Mouse (Mus musculus) hindbrain, embryonic 15.5 days (tissue): ENCODE measurements around the gene Heatr5a. TPM values are rescaled to one million over a fixed set of nuclear protein-coding genes. Genes with fewer than 3 reads are reported as not detected.

Source experiments
- ATAC-seq: fragments of 200-750 bp; cut with Nextera tagmentation; 2 replicates; pipeline ENCODE4 v1.8.0; 2017; ENCODE audit warnings: low read depth, moderate number of reproducible peaks, moderate TSS enrichment; ENCODE audit not compliant: low FRiP score
- H3K27ac ChIP-seq: fragments of 300-500 bp; sonication (generic); replicated peaks from 2 replicates; pipeline ENCODE4 v1.5.1; 2015; ENCODE audit warnings: mild to moderate bottlenecking, inconsistent platforms
- H3K27me3 ChIP-seq: fragments of 300-500 bp; sonication (generic); 2 replicates; pipeline ENCODE4 v1.6.1; 2015; ENCODE audit warnings: control low read depth, inconsistent platforms
- H3K36me3 ChIP-seq: fragments of 300-500 bp; sonication (generic); 2 replicates; pipeline ENCODE4 v1.6.1; 2015; ENCODE audit warnings: control low read depth, inconsistent platforms
- H3K4me1 ChIP-seq: fragments of 300-500 bp; sonication (generic); replicated peaks from 2 replicates; pipeline ENCODE4 v1.6.1; 2015; ENCODE audit warnings: control low read depth, inconsistent platforms
- H3K4me2 ChIP-seq: fragments of 300-500 bp; sonication (generic); 2 replicates; pipeline ENCODE4 v1.6.1; 2015; ENCODE audit warnings: moderate library complexity, mild to moderate bottlenecking, inconsistent platforms
- H3K4me3 ChIP-seq: fragments of 300-500 bp; sonication (generic); 2 replicates; pipeline ENCODE4 v1.5.1; 2015; ENCODE audit warnings: mild to moderate bottlenecking, inconsistent platforms
- H3K9ac ChIP-seq: fragments of 300-500 bp; sonication (generic); 2 replicates; pipeline ENCODE4 v1.6.1; 2015; ENCODE audit warnings: inconsistent platforms
- H3K9me3 ChIP-seq: fragments of 300-500 bp; sonication (generic); 2 replicates; pipeline ENCODE4 v1.6.1; 2016; ENCODE audit warnings: control low read depth, inconsistent platforms
- WGBS: fragments of 180-500 bp; shearing (Covaris S2); methylation state at CpG from one replicate; pipeline ENCODE4 v1.1.7; 2015; 5-methylcytosine and 5-hydroxymethylcytosine counted together
- polyA plus RNA-seq: library from polyadenylated mRNA; unstranded; fragments of >200 nt; fragmentation: Nextera tagmentation; extraction: Ambion mirVana; gene quantifications from 2 replicates; pipeline ENCODE4 v1.2.1, GENCODE M21; 2015

The Heatr5a gene
- polyA plus RNA-seq, 1 experiment from 2014 or later, result 7.1 TPM

- Histone ChIP-seq H3K4me1 (no peaks in the 10 kb centered on the region), H3K4me2 (no peak overlapping the region), H3K36me3 (peaks cover 14% of the 10 kb centered on the region; the same call in 1 of the 2 replicates), H3K9ac (no peak overlapping the region), H3K27me3 (no peaks in the 10 kb centered on the region), H3K27ac (no peak overlapping the region), H3K9me3 (no peaks in the 10 kb centered on the region), H3K4me3 (no peak overlapping the region)
- WGBS, result 96% methylated on average over 5 of the region's 5 CpGs
- ATAC-seq, result no peak
These were observed 61.9 kb downstream of the Heatr5a start for GRCm38 (mm10) chr12:51909202-51909601.

- no peak overlapping the region for H3K9ac ChIP-seq
- H3K9me3 ChIP-seq, result no peaks in the 10 kb centered on the region
- 83% methylated on average over 3 of the region's 3 CpGs for WGBS
- H3K27me3 ChIP-seq, result no peaks in the 10 kb centered on the region
- H3K4me1 ChIP-seq, result no peaks in the 10 kb centered on the region
- no peak overlapping the region for H3K4me2 ChIP-seq
- ATAC-seq, result no peak
- no peak overlapping the region for H3K27ac ChIP-seq
- H3K4me3 ChIP-seq, result no peak overlapping the region
- H3K36me3 ChIP-seq, result peaks cover 11% of the 10 kb centered on the region; the same call in 1 of the 2 replicates
These were observed 63.6 kb downstream of the Heatr5a start for GRCm38 (mm10) chr12:51907543-51907942.

- peaks cover 25% of the 10 kb centered on the region for H3K36me3 ChIP-seq
- no peak overlapping the region for H3K27ac ChIP-seq
- H3K9me3 ChIP-seq, result no peaks in the 10 kb centered on the region
- no peak overlapping the region for H3K4me2 ChIP-seq
- WGBS, result 74% methylated on average over 7 of the region's 7 CpGs
- no peak overlapping the region for H3K4me3 ChIP-seq
- ATAC-seq, result no peak
- H3K4me1 ChIP-seq, result no peaks in the 10 kb centered on the region
- no peaks in the 10 kb centered on the region for H3K27me3 ChIP-seq
- H3K9ac ChIP-seq, result no peak overlapping the region
These were observed 70.6 kb downstream of the Heatr5a start for GRCm38 (mm10) chr12:51900551-51900950.

DNA sequence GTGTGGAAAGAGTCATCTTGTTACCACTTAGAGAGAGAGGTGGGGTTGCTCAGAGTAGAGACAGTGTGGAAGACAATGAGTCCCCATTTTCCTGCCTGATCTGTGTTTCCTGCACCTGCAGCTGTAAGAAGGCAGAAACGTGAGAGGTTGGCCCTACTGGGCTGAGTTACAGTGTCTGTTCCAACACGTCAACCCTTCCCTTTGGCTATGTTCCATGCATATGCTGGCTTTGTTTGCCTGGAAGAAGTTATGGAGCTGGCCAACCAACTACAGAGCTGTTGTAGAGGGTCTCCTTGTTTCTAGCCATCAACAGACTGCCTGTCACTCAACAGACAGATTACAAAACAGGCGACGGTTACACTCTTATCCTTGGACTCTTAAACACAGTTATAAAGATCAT lies 74.2 kb downstream of the Heatr5a start:
- Histone ChIP-seq H3K36me3 (peaks cover 26% of the 10 kb centered on the region), H3K4me1 (no peaks in the 10 kb centered on the region), H3K4me2 (no peak overlapping the region), H3K27ac (no peak overlapping the region), H3K9me3 (no peaks in the 10 kb centered on the region), H3K4me3 (no peak overlapping the region), H3K9ac (no peak overlapping the region), H3K27me3 (no peaks in the 10 kb centered on the region)
- ATAC-seq, result no peak
- WGBS, result 86% methylated on average over 4 of the region's 4 CpGs

- Histone ChIP-seq H3K9me3 (no peaks in the 10 kb centered on the region), H3K9ac (no peak overlapping the region), H3K27me3 (no peaks in the 10 kb centered on the region), H3K4me1 (no peaks in the 10 kb centered on the region), H3K4me3 (no peak overlapping the region), H3K4me2 (no peak overlapping the region), H3K36me3 (peaks cover 20% of the 10 kb centered on the region), H3K27ac (no peak overlapping the region)
- WGBS, result 92% methylated on average over 12 of the region's 12 CpGs
- no peak for ATAC-seq
These were observed 82.5 kb downstream of the Heatr5a start for GRCm38 (mm10) chr12:51888609-51889008.

DNA sequence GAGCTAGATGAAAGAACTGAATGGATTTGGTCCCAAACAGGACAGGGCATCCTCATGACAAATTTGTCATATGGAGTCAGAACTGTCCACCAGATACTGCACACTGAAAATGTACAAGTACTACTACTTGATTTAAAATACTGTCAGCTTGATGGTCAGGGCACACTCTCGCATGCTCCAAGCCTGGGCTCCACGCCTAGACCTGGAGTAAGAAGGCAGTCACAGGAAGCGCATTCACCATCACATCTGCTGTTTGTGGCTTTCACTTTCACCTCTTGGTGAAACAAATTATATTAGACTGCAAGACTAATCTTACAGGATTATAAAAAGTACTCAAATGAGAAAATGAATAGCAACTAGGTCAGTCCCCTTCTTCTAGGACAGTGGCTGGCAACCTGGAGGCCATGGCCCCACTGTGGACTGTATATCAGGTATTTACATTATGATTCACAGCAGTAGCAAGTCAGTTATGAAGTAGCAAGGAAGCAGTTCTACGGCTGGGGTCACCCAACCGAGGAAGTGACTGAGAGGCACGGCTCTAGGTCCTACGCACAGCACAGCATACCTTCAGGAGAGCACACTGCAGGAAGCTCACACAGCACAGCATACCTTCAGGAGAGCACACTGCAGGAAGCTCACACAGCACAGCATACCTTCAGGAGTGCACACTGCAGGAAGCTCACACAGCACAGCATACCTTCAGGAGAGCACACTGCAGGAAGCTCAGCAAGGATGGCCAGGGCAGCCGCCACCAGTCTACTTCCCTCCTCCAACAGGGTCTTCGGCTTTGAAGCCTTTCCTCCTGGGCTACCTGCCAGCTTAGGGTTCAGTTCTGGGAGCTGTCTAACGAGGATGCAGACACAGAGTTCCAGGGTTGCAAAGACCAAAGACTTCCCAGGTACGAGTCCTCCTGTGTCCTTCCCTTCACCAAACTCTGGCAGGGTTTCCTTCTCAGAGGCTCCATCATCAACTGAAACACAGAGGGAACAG lies 83.5 kb downstream of the Heatr5a start:
- 82% methylated on average over 11 of the region's 11 CpGs for WGBS
- H3K4me3 ChIP-seq, result no peak overlapping the region
- no peaks in the 10 kb centered on the region for H3K27me3 ChIP-seq
- no peak overlapping the region for H3K4me2 ChIP-seq
- H3K27ac ChIP-seq, result no peak overlapping the region
- H3K36me3 ChIP-seq, result peaks cover 18% of the 10 kb centered on the region
- H3K9ac ChIP-seq, result no peak overlapping the region
- no peaks in the 10 kb centered on the region for H3K9me3 ChIP-seq
- no peaks in the 10 kb centered on the region for H3K4me1 ChIP-seq
- no peak for ATAC-seq

DNA sequence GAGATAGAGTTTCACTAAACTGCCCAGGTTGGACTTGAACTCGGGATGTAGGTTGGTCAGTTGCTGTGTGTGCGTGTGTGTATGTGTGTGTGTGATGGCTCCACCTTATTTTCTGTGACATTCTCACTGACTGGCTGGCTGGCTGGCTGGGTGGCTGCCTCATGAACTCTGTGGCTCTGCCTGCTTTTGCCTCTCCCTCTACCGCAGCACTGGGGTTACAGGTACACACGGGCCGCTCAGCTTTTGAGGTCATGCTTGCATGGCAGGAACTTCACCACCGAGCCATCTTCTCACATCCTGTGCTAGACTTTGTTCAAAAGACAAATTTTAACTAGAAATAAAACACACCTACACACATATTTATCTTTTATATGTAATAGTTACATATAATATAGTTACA lies 84.8 kb downstream of the Heatr5a start:
- Histone ChIP-seq H3K9ac (no peak overlapping the region), H3K36me3 (peaks cover 14% of the 10 kb centered on the region), H3K4me1 (no peaks in the 10 kb centered on the region), H3K27me3 (no peaks in the 10 kb centered on the region), H3K4me3 (no peak overlapping the region), H3K9me3 (no peaks in the 10 kb centered on the region), H3K4me2 (no peak overlapping the region), H3K27ac (no peak overlapping the region)
- 95% methylated on average over 6 of the region's 6 CpGs for WGBS
- no peak for ATAC-seq

DNA sequence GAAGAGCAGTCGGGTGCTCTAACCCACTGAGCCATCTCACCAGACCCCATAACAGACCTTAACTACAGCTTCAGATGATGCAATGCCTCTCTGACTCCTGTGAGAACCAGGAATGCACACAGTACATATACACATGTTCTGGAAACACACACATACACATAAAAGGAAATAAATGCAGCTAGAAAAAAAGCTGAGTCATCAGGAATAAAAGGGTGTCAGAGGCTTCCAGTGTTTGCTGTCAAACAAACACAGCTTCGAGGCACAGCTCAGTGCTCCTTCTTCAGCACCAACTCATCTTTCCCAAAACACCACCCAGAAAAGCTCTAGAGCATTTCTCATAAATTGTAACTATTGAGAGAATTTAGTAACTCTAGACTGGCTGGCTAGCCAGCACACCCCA lies 86.3 kb downstream of the Heatr5a start:
- no peaks in the 10 kb centered on the region for H3K27me3 ChIP-seq
- no peak overlapping the region for H3K27ac ChIP-seq
- peaks cover 14% of the 10 kb centered on the region for H3K36me3 ChIP-seq
- no peak overlapping the region for H3K4me3 ChIP-seq
- H3K4me1 ChIP-seq, result no peaks in the 10 kb centered on the region
- WGBS, result 91% methylated on average over 2 of the region's 2 CpGs
- ATAC-seq, result no peak
- no peaks in the 10 kb centered on the region for H3K9me3 ChIP-seq
- no peak overlapping the region for H3K9ac ChIP-seq
- no peak overlapping the region for H3K4me2 ChIP-seq

- no peaks in the 10 kb centered on the region for H3K27me3 ChIP-seq
- no peak overlapping the region for H3K27ac ChIP-seq
- no peak for ATAC-seq
- H3K4me3 ChIP-seq, result no peak overlapping the region
- H3K4me1 ChIP-seq, result no peaks in the 10 kb centered on the region
- WGBS, result 87% methylated on average over 9 of the region's 9 CpGs
- H3K9me3 ChIP-seq, result no peaks in the 10 kb centered on the region
- peaks cover 4% of the 10 kb centered on the region for H3K36me3 ChIP-seq
- H3K4me2 ChIP-seq, result no peak overlapping the region
- H3K9ac ChIP-seq, result no peak overlapping the region
These were observed 87.8 kb downstream of the Heatr5a start for GRCm38 (mm10) chr12:51883297-51883805.

GRCm38 (mm10) chr12:51882606-51883296 lies 88.4 kb downstream of the Heatr5a start:
- Histone ChIP-seq H3K4me3 (no peak overlapping the region), H3K27ac (peak overlapping the region; percentile 52; the same call in 1 of the 2 replicates), H3K36me3 (peaks cover 4% of the 10 kb centered on the region), H3K4me2 (no peak overlapping the region), H3K9me3 (no peaks in the 10 kb centered on the region), H3K27me3 (no peaks in the 10 kb centered on the region), H3K4me1 (no peaks in the 10 kb centered on the region), H3K9ac (no peak overlapping the region)
- WGBS, result 72% methylated on average over 6 of the region's 6 CpGs
- ATAC-seq, result no peak

- Histone ChIP-seq H3K4me2 (no peak overlapping the region), H3K36me3 (peaks cover 11% of the 10 kb centered on the region), H3K9ac (no peak overlapping the region), H3K4me3 (no peak overlapping the region), H3K27me3 (no peaks in the 10 kb centered on the region), H3K4me1 (no peaks in the 10 kb centered on the region), H3K9me3 (no peaks in the 10 kb centered on the region), H3K27ac (no peak overlapping the region)
- 94% methylated on average over 2 of the region's 2 CpGs for WGBS
- no peak for ATAC-seq
These were observed 89.3 kb downstream of the Heatr5a start for GRCm38 (mm10) chr12:51881775-51882174.
